Mouse (Mus musculus) lung, postnatal 0 days (tissue): ENCODE measurements around the gene Nckap5.

ENCODE experiments used
- CTCF ChIP-seq: IDR thresholded peaks from 2 replicates; pipeline ENCODE4 v1.5.1; 2016; ENCODE audit warnings: antibody characterized with exemption, mild to moderate bottlenecking
- EP300 ChIP-seq: IDR thresholded peaks from 2 replicates; pipeline ENCODE4 v1.6.1; 2016; ENCODE audit warnings: antibody characterized with exemption, mild to moderate bottlenecking, control low read depth

- TF ChIP-seq CTCF (no peak), EP300 (no peak)
Measured at GRCm38 (mm10) chr1:125951026-125951425, 879.6 kb downstream of the Nckap5 start.
